Mouse (Mus musculus) embryo, embryonic 10.5 days (tissue): ENCODE results near the gene Pdpr.
"Not testable (repeated sequence)": the region's sequence is repeated elsewhere in the genome, so short reads cannot be mapped to it uniquely, and the experiment has no call there.

Experiments
- DNase-seq: peaks from one replicate; pipeline ENCODE4 v3.0.0-alpha.2; 2015; ENCODE audit warnings: low spot score

Pdpr gene

GRCm38 (mm10) chr8:111093865-111094718 is at the start of gene Pdpr:
Pdpr (plus strand) TSS chr8:111094630.
- DNase-seq = peak; percentile 87

GRCm38 (mm10) chr8:111048694-111049093 is 45.7 kb upstream of the Pdpr start:
- DNase-seq = no peak

GRCm38 (mm10) chr8:111049106-111049505 is 45.3 kb upstream of the Pdpr start:
- DNase-seq = no peak

- DNase-seq = no peak
Measured at GRCm38 (mm10) chr8:111053827-111054518, 40.5 kb upstream of the Pdpr start.

GRCm38 (mm10) chr8:111055031-111055634 is 39.3 kb upstream of the Pdpr start:
- DNase-seq = no peak

- no peak for DNase-seq
Measured at GRCm38 (mm10) chr8:111055661-111056060, 38.8 kb upstream of the Pdpr start.

GRCm38 (mm10) chr8:111056158-111056663 is 38.2 kb upstream of the Pdpr start, which contains the start of gene Exosc6:
Exosc6 (plus strand) TSS chr8:111056339.
- peak; percentile 97 for DNase-seq

GRCm38 (mm10) chr8:111056691-111057293 is 37.6 kb upstream of the Pdpr start:
- DNase-seq = peak; percentile 29

- no peak for DNase-seq
Measured at GRCm38 (mm10) chr8:111058946-111059572, 35.4 kb upstream of the Pdpr start.

- DNase-seq = peak; percentile 56
Measured at GRCm38 (mm10) chr8:111061688-111062071, 32.8 kb upstream of the Pdpr start.

- DNase-seq = peak; percentile 95
Measured at GRCm38 (mm10) chr8:111062072-111062757, 32.2 kb upstream of the Pdpr start.

- DNase-seq = peak; percentile 36
Measured at GRCm38 (mm10) chr8:111062893-111063292, 31.5 kb upstream of the Pdpr start.

GRCm38 (mm10) chr8:111066308-111066707 is 28.1 kb upstream of the Pdpr start:
- DNase-seq = no peak

GRCm38 (mm10) chr8:111067439-111067838 is 27.0 kb upstream of the Pdpr start:
- DNase-seq = peak; percentile 41

GRCm38 (mm10) chr8:111068660-111069059 is 25.8 kb upstream of the Pdpr start:
- not testable (repeated sequence) for DNase-seq

GRCm38 (mm10) chr8:111075926-111076325 is 18.5 kb upstream of the Pdpr start:
- no peak for DNase-seq

- no peak for DNase-seq
Measured at GRCm38 (mm10) chr8:111079461-111079860, 15.0 kb upstream of the Pdpr start.

GRCm38 (mm10) chr8:111079861-111080271 is 14.6 kb upstream of the Pdpr start:
- peak; percentile 56 for DNase-seq

GRCm38 (mm10) chr8:111081580-111082258 is 12.7 kb upstream of the Pdpr start:
- DNase-seq = no peak

GRCm38 (mm10) chr8:111083936-111084335 is 10.5 kb upstream of the Pdpr start:
- not testable (repeated sequence) for DNase-seq
